Mouse (Mus musculus) testis, postnatal 10 days (tissue): ENCODE data around the gene Gm14124.
A peak's percentile ranks its signal among the peaks of the same experiment; 100 is the strongest.
"Not testable (repeated sequence)": the region's sequence is repeated elsewhere in the genome, so short reads cannot be mapped to it uniquely, and the experiment has no call there.

Experiments
- DNase-seq: peaks from one replicate; pipeline ENCODE4 v3.0.0; 2021; ENCODE audit warnings: low spot score

Gene Gm14124

DNA sequence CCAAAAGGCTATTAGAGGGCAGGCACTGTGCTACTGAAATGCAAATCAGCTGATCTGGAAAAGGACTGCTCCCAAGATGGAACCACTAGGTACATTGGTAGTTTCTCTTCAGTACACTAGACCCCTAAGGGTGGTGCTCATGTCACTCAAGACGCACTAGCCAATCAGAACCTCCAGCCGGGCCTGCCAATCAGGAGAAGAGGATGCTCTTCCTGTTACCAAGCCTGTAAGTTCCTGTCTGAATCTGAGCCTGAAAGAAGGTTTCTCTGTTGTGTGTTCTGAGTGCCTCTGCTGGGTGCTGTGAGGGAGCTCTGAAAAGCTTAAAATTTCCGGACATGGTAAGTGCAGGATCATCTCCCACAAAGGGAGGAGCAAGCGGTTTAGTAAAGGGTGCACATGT, at the start of gene Gm14124:
Gene Gm14124 (plus strand): TSS at position 227 of the 400 bp plus-strand sequence.
- DNase-seq, result not testable (repeated sequence)

- DNase-seq, result peak; percentile 64
Measured at GRCm38 (mm10) chr2:150217600-150218362, 39.5 kb upstream of the Gm14124 start, which contains the start of gene Zfp937. TSS of gene Zfp937 (plus strand) at chr2:150218073.

GRCm38 (mm10) chr2:150218363-150218725, 39.0 kb upstream of the Gm14124 start:
- not testable (repeated sequence) for DNase-seq

- not testable (repeated sequence) for DNase-seq
Measured at GRCm38 (mm10) chr2:150223263-150223662, 34.1 kb upstream of the Gm14124 start.

DNA sequence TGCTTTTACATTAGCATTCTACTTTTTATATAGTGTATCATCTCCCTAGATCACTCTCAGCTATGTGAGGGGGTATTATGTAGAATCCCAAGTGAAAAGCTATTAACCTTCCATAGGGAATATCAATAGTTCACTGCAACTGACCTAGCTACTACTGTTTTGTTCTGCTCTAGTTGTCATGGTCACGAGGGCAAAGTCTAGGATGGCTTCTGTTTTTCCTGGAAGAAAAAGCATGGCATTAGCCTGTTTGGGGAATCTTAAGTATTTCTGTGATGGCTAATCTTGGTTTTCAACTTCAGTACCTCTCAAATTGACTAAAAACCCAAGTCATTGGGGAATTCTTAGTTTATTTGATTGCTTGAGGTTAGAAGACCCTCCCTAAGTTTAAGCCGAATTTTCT, 14.1 kb upstream of the Gm14124 start:
- no peak for DNase-seq

DNA sequence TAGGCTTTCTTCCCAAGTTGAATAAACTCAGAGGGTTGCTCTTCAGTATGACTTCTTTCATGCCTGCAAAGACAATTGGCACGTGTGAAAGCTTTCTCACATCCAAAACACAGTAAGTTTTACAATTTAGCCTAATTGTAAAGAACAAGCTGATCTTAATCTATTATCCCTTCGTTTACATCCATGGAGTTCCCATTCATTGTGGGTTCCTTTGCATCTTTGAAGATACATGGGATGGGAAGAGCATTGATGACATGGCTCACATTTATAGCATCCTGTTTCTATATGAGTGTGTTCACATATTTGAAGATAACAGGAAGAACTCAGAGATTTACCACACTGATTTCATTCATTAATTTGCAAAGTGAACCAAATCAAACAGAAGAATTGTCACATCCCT, 1.8 kb upstream of the Gm14124 start, which contains the start of gene Gm21994:
Gene Gm21994 (minus strand): TSS at position 101 of the 400 bp plus-strand sequence.
- not testable (repeated sequence) for DNase-seq

- not testable (repeated sequence) for DNase-seq
Measured at GRCm38 (mm10) chr2:150256861-150257260, 456 bp upstream of the Gm14124 start.

- DNase-seq, result no peak
Measured at GRCm38 (mm10) chr2:150293669-150294068, 36.4 kb downstream of the Gm14124 start.

DNA sequence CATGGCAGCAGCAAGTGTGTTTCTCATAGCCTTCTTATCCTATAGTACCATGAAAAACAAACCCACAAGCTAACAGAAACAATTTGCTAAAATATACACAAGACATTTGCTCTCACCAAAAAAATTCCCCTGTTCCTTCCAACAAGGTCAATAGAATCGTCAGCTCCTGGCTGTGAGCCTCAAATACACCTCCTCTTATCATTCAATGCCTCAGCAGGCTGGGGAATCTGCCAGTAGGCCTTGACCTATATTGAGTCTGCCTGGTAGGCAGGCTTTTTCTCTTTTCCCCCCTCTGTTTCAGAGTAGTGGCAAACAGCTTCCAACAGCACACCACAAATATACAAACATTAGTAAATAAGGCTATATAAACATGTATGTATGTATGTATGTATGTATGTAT, 41.8 kb downstream of the Gm14124 start:
- DNase-seq, result no peak

GRCm38 (mm10) chr2:150307183-150307773, 50.0 kb downstream of the Gm14124 start:
- DNase-seq, result no peak

DNA sequence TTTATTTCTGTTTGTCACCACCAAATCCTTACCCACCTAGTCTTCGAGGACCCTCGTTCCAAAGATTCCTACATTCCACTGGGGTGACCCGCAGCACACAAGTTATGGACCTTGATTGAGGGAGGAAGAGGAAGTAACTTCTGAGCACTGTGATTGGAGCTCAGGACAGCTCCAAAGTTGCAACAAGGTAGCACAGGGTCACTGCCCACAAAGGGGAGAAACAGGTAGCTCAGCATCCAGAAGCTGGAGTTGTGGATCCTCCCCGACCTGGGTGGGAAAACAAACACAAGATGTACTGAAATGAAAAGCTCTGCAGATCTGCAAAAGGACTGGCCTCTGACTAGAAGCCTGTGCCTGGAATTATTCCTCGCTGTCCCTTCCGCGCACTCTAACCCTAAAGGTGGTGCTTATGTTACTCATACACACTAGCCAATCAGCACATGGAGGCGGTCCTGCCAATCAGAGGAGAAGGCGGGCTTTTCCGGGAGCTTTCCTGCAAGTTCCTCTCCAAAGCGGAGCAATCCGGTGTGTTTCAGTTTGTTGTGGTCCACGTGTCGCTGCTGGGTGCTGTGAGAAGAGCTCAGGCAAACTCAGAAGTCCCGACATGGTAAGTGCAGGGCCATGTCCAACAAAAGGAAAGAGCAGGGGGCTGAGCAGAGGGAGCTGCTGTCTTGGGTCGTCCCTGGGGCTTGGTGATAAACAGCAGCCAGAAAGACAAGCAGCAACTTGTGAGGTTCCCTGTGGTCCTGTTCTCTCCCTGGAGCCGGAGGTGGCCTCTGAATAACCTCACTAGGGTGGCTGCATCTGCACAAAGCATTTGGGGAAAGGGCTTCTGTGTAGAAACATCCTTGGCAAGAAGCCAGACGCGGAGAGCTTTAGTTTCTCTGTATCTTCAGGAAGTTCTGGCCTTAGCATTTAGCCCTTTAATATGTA, 53.9 kb downstream of the Gm14124 start:
- peak; percentile 93 for DNase-seq

GRCm38 (mm10) chr2:150316140-150316539, 58.8 kb downstream of the Gm14124 start:
- no peak for DNase-seq

- DNase-seq, result no peak
Measured at GRCm38 (mm10) chr2:150318973-150319372, 61.7 kb downstream of the Gm14124 start.
